Mouse (Mus musculus) neural tube, embryonic 11.5 days (tissue): ENCODE results near the gene Phf7. TPM values are rescaled to one million over a fixed set of nuclear protein-coding genes. Genes with fewer than 3 reads are reported as not detected.

Experiments used
- ATAC-seq: fragments of 200-750 bp; cut with Nextera tagmentation; 2 replicates; pipeline ENCODE4 v1.8.0; 2017; ENCODE audit warnings: moderate number of reproducible peaks, mild to moderate bottlenecking, moderate TSS enrichment, moderate library complexity; ENCODE audit not compliant: insufficient read depth, low FRiP score, low TSS enrichment
- DNase-seq: peaks from one replicate; pipeline ENCODE4 v3.0.0-alpha.2; 2015; ENCODE audit warnings: low spot score
- H3K27ac ChIP-seq: fragments of 300-500 bp; sonication (generic); 2 replicates; pipeline ENCODE4 v1.5.1; 2014; ENCODE audit warnings: low read depth, mild to moderate bottlenecking, low read length
- H3K27me3 ChIP-seq: fragments of 300-500 bp; sonication (generic); 2 replicates; pipeline ENCODE4 v1.6.1; 2014; ENCODE audit warnings: mild to moderate bottlenecking, low read length, mixed read lengths; ENCODE audit not compliant: control insufficient read depth, insufficient read depth
- H3K36me3 ChIP-seq: fragments of 300-500 bp; sonication (generic); 2 replicates; pipeline ENCODE4 v1.6.1; 2014; ENCODE audit warnings: mild to moderate bottlenecking, low read length, moderate library complexity, mixed read lengths; ENCODE audit not compliant: control insufficient read depth, insufficient read depth
- H3K4me1 ChIP-seq: fragments of 300-500 bp; sonication (generic); 2 replicates; pipeline ENCODE4 v1.6.1; 2014; ENCODE audit warnings: low read length, mixed read lengths; ENCODE audit not compliant: control insufficient read depth, insufficient read depth
- H3K4me2 ChIP-seq: fragments of 300-500 bp; sonication (generic); 2 replicates; pipeline ENCODE4 v1.6.1; 2014; ENCODE audit warnings: low read depth, mild to moderate bottlenecking, moderate library complexity
- H3K4me3 ChIP-seq: fragments of 300-500 bp; sonication (generic); 2 replicates; pipeline ENCODE4 v1.5.1; 2014; ENCODE audit warnings: low read depth, low read length
- H3K9ac ChIP-seq: fragments of 300-500 bp; sonication (generic); 2 replicates; pipeline ENCODE4 v1.6.1; 2014; ENCODE audit warnings: mild to moderate bottlenecking, low read length
- H3K9me3 ChIP-seq: fragments of 300-500 bp; sonication (generic); 2 replicates; pipeline ENCODE4 v1.6.1; 2016; ENCODE audit warnings: low read length; ENCODE audit not compliant: control insufficient read depth
- WGBS: fragments of 180-500 bp; shearing (Covaris S2); extraction: QIAGEN DNeasy Blood & Tissue Kit; methylation state at CpG from one replicate; pipeline ENCODE4 v1.1.7; 2014; 5-methylcytosine and 5-hydroxymethylcytosine counted together
- polyA plus RNA-seq: library from polyadenylated mRNA; unstranded; fragments of >200 nt; fragmentation: Nextera tagmentation; extraction: Ambion mirVana; gene quantifications from 2 replicates; pipeline ENCODE4 v1.2.1, GENCODE M21; 2014

Gene Phf7
- polyA plus RNA-seq, 1 experiment from 2014 or later = 12.7 TPM

- Histone ChIP-seq H3K9me3 (no peaks in the 10 kb centered on the region), H3K4me1 (peaks cover 10% of the 10 kb centered on the region), H3K27me3 (no peaks in the 10 kb centered on the region), H3K36me3 (peaks cover 9% of the 10 kb centered on the region), H3K9ac (peak overlapping the region; percentile 47; the same call in 1 of the 2 replicates), H3K27ac (no peak overlapping the region), H3K4me3 (peak overlapping the region; percentile 87), H3K4me2 (peak overlapping the region; percentile 95)
- WGBS = 81% methylated on average over 13 of the region's 13 CpGs
- ATAC-seq (peak; percentile 8; the same call in 1 of the 2 replicates), DNase-seq (no peak)
Observed at GRCm38 (mm10) chr14:31207070-31207830, 43.9 kb downstream of the Phf7 start.

- H3K4me3 ChIP-seq = peak overlapping the region; percentile 87
- no peaks in the 10 kb centered on the region for H3K27me3 ChIP-seq
- H3K4me1 ChIP-seq = peaks cover 10% of the 10 kb centered on the region
- DNase-seq = peak; percentile 95
- peaks cover 12% of the 10 kb centered on the region for H3K36me3 ChIP-seq
- H3K9me3 ChIP-seq = no peaks in the 10 kb centered on the region
- H3K4me2 ChIP-seq = peak overlapping the region; percentile 95
- peak; percentile 70 for ATAC-seq
- peak overlapping the region; percentile 79 for H3K27ac ChIP-seq
- peak overlapping the region; percentile 90 for H3K9ac ChIP-seq
- under 1% methylated on average over 42 of the region's 48 CpGs for WGBS
Observed at GRCm38 (mm10) chr14:31206472-31206981, 44.6 kb downstream of the Phf7 start.

- peaks cover 12% of the 10 kb centered on the region for H3K36me3 ChIP-seq
- H3K4me3 ChIP-seq = peak overlapping the region; percentile 87
- no peaks in the 10 kb centered on the region for H3K27me3 ChIP-seq
- no peaks in the 10 kb centered on the region for H3K9me3 ChIP-seq
- peak overlapping the region; percentile 79 for H3K27ac ChIP-seq
- DNase-seq = peak; percentile 66
- H3K4me1 ChIP-seq = peaks cover 10% of the 10 kb centered on the region
- WGBS = 2% methylated on average over 37 of the region's 39 CpGs
- peak overlapping the region; percentile 90 for H3K9ac ChIP-seq
- H3K4me2 ChIP-seq = peak overlapping the region; percentile 95
- ATAC-seq = peak; percentile 63
Observed at GRCm38 (mm10) chr14:31205562-31206467, 45.3 kb downstream of the Phf7 start.

- H3K4me1 ChIP-seq = peaks cover 10% of the 10 kb centered on the region
- H3K4me3 ChIP-seq = peak overlapping the region; percentile 87
- H3K36me3 ChIP-seq = peaks cover 14% of the 10 kb centered on the region
- H3K27ac ChIP-seq = peak overlapping the region; percentile 30; the same call in 1 of the 2 replicates
- H3K4me2 ChIP-seq = peak overlapping the region; percentile 95
- DNase-seq (peak; percentile 27), ATAC-seq (no peak)
- no peaks in the 10 kb centered on the region for H3K9me3 ChIP-seq
- peak overlapping the region; percentile 90 for H3K9ac ChIP-seq
- no peaks in the 10 kb centered on the region for H3K27me3 ChIP-seq
- 40% methylated on average over 8 of the region's 8 CpGs for WGBS
Observed at GRCm38 (mm10) chr14:31205244-31205561, 45.9 kb downstream of the Phf7 start.

GRCm38 (mm10) chr14:31204844-31205243, 46.3 kb downstream of the Phf7 start:
- ATAC-seq (no peak), DNase-seq (no peak)
- H3K27me3 ChIP-seq = no peaks in the 10 kb centered on the region
- peaks cover 14% of the 10 kb centered on the region for H3K36me3 ChIP-seq
- H3K27ac ChIP-seq = 0 out of 2 replicates have a peak overlapping the region, but pooled peaks have one; percentile 20
- peak overlapping the region; percentile 95 for H3K4me2 ChIP-seq
- WGBS = 81% methylated on average over 4 of the region's 4 CpGs
- peak overlapping the region; percentile 90 for H3K9ac ChIP-seq
- H3K4me3 ChIP-seq = peak overlapping the region; percentile 87
- H3K4me1 ChIP-seq = peaks cover 10% of the 10 kb centered on the region
- no peaks in the 10 kb centered on the region for H3K9me3 ChIP-seq

DNA sequence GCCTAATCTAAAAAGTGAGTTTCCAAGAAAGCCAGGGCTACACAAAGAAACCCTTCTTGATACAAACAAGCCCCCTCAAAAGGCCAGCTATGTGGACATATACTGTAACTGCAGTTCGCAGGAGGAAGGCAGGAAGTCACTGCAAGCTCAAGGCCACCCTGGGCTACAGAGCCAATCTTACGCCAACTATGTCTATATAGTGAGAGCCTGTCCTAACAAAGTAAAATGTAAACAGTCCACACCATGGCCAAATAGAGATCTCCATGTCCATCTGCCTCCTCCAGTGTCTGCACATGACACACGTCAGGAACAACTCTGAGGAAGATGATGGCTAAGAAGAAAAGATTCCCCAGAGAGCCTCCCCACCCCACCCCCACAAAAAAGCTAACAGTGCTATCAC, 51.1 kb downstream of the Phf7 start:
- Histone ChIP-seq H3K4me2 (no peak overlapping the region), H3K9me3 (no peaks in the 10 kb centered on the region), H3K27ac (no peak overlapping the region), H3K9ac (no peak overlapping the region), H3K27me3 (no peaks in the 10 kb centered on the region), H3K36me3 (peaks cover 17% of the 10 kb centered on the region), H3K4me1 (peaks cover 6% of the 10 kb centered on the region), H3K4me3 (no peak overlapping the region)
- DNase-seq = no peak
- no peak for ATAC-seq
- WGBS = 88% methylated on average over 3 of the region's 3 CpGs

DNA sequence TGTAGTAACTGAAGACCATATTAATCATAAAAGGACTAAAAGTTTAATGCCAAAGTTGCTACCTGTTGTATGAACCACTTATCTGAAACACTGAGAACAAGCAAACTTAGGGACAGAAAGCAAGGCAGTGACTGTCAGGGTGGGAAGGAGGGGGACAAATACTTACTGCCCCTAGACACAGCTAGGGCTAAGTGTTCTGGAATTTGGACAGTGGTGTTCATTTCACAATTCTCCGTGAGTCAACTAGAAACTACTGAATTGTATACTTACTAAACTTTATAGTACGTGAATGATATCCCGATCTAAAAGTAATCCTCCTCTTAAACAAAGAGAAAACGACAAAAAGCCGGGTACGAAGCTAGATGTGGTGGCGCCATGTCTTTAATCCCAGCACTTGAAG, 51.5 kb downstream of the Phf7 start:
- DNase-seq = no peak
- Histone ChIP-seq H3K4me2 (no peak overlapping the region), H3K9ac (no peak overlapping the region), H3K4me1 (peaks cover 2% of the 10 kb centered on the region), H3K27ac (no peak overlapping the region), H3K4me3 (no peak overlapping the region), H3K27me3 (no peaks in the 10 kb centered on the region), H3K9me3 (no peaks in the 10 kb centered on the region), H3K36me3 (peaks cover 17% of the 10 kb centered on the region)
- 95% methylated on average over 7 of the region's 7 CpGs for WGBS
- ATAC-seq = no peak

- peaks cover 7% of the 10 kb centered on the region for H3K36me3 ChIP-seq
- DNase-seq (no peak), ATAC-seq (no peak)
- WGBS = 85% methylated on average over 16 of the region's 16 CpGs
- no peak overlapping the region for H3K27ac ChIP-seq
- no peak overlapping the region for H3K4me2 ChIP-seq
- no peaks in the 10 kb centered on the region for H3K9me3 ChIP-seq
- no peaks in the 10 kb centered on the region for H3K27me3 ChIP-seq
- no peak overlapping the region for H3K4me3 ChIP-seq
- no peak overlapping the region for H3K9ac ChIP-seq
- H3K4me1 ChIP-seq = no peaks in the 10 kb centered on the region
Observed at GRCm38 (mm10) chr14:31197547-31198516, 53.3 kb downstream of the Phf7 start.
